Mouse (Mus musculus) brain, adult 2 months (tissue): ENCODE measurements around the gene Olfr462.
A peak's percentile ranks its signal among the peaks of the same experiment; 100 is the strongest.

Experiments
- DNase-seq: peaks from one replicate; pipeline ENCODE4 v3.0.0; 2011; ENCODE audit warnings: low read depth, low spot score

The Olfr462 gene

DNA sequence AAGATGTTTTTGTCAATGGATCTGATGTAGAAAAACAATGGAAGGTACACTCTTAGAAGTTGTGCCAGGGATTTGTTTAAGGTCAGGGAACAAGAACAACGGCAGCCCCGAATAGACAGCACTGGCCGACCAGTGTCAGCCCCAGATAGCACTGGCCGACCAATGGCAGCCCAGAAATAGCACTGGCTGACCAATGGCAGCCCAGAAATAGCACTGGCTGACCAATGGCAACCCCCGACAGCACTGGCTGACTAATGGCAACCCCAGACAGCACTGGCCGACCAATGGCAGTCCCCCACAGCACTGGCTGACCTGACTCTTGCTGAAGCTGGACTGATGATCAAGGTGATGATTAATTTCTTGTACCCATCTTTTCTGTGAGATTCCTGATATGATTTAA, 44.2 kb downstream of the Olfr462 start:
- peak; percentile 10 for DNase-seq

DNA sequence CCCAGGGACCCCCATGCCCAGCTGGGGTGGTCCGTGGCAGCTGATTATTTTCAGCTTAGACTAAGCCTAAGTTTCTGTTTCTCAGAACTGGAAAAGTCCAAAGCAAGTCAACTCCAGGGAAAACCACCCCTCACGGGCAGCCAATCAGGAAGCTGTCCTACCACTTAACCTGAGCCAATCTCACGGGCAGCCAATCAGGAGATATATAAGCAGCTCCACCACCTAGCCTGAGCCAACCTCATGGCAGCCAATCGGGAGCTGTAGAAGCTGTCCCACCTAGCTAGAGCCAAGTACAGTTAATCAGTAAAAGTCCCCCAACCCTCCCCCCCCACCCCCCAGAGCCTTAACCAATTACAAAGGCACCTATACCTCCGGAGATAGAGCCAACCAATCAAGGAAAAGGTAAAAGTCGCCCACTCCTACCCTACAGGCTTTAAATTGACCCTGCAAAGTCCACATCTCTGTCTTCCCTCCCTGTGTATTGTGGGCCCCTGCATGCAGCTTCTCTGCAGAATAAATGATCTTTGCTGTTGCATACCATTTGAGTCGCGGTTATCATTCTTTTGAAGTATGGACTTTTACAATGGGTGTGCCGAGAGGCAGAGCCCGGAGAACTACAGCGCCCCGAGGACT, 45.0 kb downstream of the Olfr462 start:
- DNase-seq = no peak

DNA sequence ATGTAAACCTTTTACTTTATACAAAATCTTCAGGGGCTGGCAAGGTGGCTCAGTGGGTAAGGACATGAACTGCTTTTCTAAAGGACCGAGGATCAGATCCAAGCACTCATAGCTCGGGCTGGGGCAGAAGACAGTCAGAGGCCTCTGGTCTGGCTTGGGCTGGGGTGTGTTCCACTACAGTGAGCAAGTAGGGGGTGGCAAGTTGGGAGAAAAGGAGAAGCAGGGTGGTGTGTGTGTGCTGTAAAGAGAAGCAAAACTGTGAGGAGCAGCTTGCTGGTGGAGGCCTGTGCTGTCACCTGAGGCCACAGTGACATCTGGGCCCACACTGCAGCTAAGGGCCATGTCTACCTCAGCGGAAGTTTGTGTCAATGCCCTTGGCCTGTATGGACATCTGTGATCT, 50.6 kb downstream of the Olfr462 start:
- DNase-seq = no peak

DNA sequence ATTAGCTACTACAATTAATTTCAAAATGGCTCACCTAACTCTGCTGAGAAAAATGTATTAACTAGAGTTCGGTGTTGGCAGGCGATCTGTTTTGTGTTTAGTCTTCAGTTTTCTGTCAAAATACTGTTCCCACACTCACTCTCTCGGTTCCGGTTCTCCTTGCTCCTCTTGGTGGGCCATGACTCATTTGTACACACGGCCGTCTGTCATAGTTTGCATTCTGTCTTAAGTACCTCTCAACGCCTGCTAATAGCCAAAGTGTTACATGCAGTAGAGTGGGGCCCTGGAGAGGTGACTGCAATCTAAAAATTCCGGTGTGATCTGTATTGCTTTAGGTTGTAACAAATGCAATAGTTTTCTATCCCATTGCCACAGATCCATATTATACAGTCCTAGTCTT, 51.4 kb downstream of the Olfr462 start:
- DNase-seq = peak; percentile 54
